Mouse (Mus musculus) CH12.LX (cell line): ENCODE measurements around the gene Myl12a. TPM values are rescaled to one million over a fixed set of nuclear protein-coding genes. Genes with fewer than 3 reads are reported as not detected.

Experiments
- DNase-seq: peaks from one replicate; pipeline ENCODE4 v3.0.0-alpha.2; 2013; ENCODE audit errors: extremely low read depth
- H3K27ac ChIP-seq: 2 replicates; pipeline ENCODE4 v1.5.1; 2012; ENCODE audit warnings: low read depth, mild to moderate bottlenecking, control low read depth, moderate library complexity; ENCODE audit not compliant: insufficient read depth
- H3K27me3 ChIP-seq: replicated peaks from 2 replicates; pipeline ENCODE3; 2012; ENCODE audit warnings: inconsistent platforms
- H3K36me3 ChIP-seq, 2 experiments: replicated peaks in 1 of 2; 2 replicates each; pipeline versions ENCODE3 to v1.6.1; 2012; ENCODE audit warnings: inconsistent platforms in 1 of 2, low read length in 1 of 2, mild to moderate bottlenecking in 1 of 2, mixed read lengths in 1 of 2, moderate library complexity in 1 of 2; ENCODE audit not compliant: control insufficient read depth in 1 of 2, insufficient read depth in 1 of 2
- H3K4me1 ChIP-seq, 2 experiments: 2 replicates each; pipeline ENCODE4 v1.6.1; 2012; ENCODE audit warnings: inconsistent platforms in 1 of 2, moderate library complexity in 1 of 2; ENCODE audit not compliant: insufficient read depth in 2 of 2, control insufficient read depth in 1 of 2
- H3K4me2 ChIP-seq: 2 replicates; pipeline ENCODE4 v1.6.1; 2012; ENCODE audit warnings: low read depth, mild to moderate bottlenecking, control low read depth; ENCODE audit not compliant: poor library complexity, insufficient read depth, severe bottlenecking
- H3K4me3 ChIP-seq, 3 experiments: fragments of 150-350 bp in 1 of 3; sonication (generic) in 1 of 3; replicated peaks in 1 of 3; 2 replicates each; pipeline versions ENCODE3 to v1.5.1; 2011 to 2012; ENCODE audit warnings: low read depth in 2 of 3, low read length in 2 of 3, mild to moderate bottlenecking in 2 of 3, moderate library complexity in 2 of 3, control low read depth in 1 of 3, improper control_type of control experiment in 1 of 3, inconsistent platforms in 1 of 3, mixed read lengths in 1 of 3; ENCODE audit not compliant: poor library complexity in 1 of 3
- H3K79me2 ChIP-seq: replicated peaks from 2 replicates; pipeline ENCODE4 v1.6.1; 2012; ENCODE audit warnings: mild to moderate bottlenecking, moderate library complexity; ENCODE audit not compliant: control insufficient read depth, poor library complexity, insufficient read depth, severe bottlenecking; ENCODE audit errors: extremely low read depth
- H3K9ac ChIP-seq: 2 replicates; pipeline ENCODE4 v1.6.1; 2012; ENCODE audit warnings: low read depth, mild to moderate bottlenecking, control low read depth, moderate library complexity; ENCODE audit not compliant: insufficient read depth
- H3K9me3 ChIP-seq: replicated peaks from 2 replicates; pipeline ENCODE3; 2012; ENCODE audit warnings: low read length, inconsistent platforms, mixed read lengths
- CHD1 ChIP-seq: IDR thresholded peaks from 2 replicates; pipeline ENCODE4 v1.6.1; 2012; ENCODE audit warnings: low read depth, low read length, improper control_type of control experiment, inconsistent platforms
- CHD2 ChIP-seq: IDR thresholded peaks from 2 replicates; pipeline ENCODE4 v1.6.1; 2011; ENCODE audit warnings: low read length, improper control_type of control experiment
- CTCF ChIP-seq, 2 experiments: IDR thresholded peaks in 1 of 2; conservative IDR thresholded peaks in 1 of 2; 2 replicates each; pipeline ENCODE4 v1.5.1; 2011 to 2012; ENCODE audit warnings: low read depth in 2 of 2, low read length in 2 of 2, improper control_type of control experiment in 1 of 2, inconsistent platforms in 1 of 2, mild to moderate bottlenecking in 1 of 2, moderate library complexity in 1 of 2
- IRF4 ChIP-seq: IDR thresholded peaks from 2 replicates; pipeline ENCODE4 v1.6.1; 2014; ENCODE audit warnings: low read depth, mild to moderate bottlenecking, inconsistent platforms, low read length, improper control_type of control experiment
- KAT2A ChIP-seq: IDR thresholded peaks from 2 replicates; pipeline ENCODE4 v1.6.1; 2012; ENCODE audit warnings: low read length, improper control_type of control experiment, inconsistent platforms; ENCODE audit not compliant: insufficient replicate concordance
- MAFK ChIP-seq: IDR thresholded peaks from 2 replicates; pipeline ENCODE4 v1.6.1; 2011; ENCODE audit warnings: low read length, improper control_type of control experiment; ENCODE audit not compliant: insufficient replicate concordance
- MAX ChIP-seq: IDR thresholded peaks from 2 replicates; pipeline ENCODE4 v1.6.1; 2011; ENCODE audit warnings: low read length, improper control_type of control experiment
- MAZ ChIP-seq: IDR thresholded peaks from 2 replicates; pipeline ENCODE4 v1.6.1; 2012; ENCODE audit warnings: low read depth, mild to moderate bottlenecking, inconsistent platforms, low read length, improper control_type of control experiment, moderate library complexity
- MYC ChIP-seq: IDR thresholded peaks from 2 replicates; pipeline ENCODE4 v1.6.1; 2011; ENCODE audit warnings: low read depth, mild to moderate bottlenecking, improper control_type of control experiment, low read length
- NELFE ChIP-seq: IDR thresholded peaks from 2 replicates; pipeline ENCODE4 v1.6.1; 2011; ENCODE audit warnings: low read depth, low read length, improper control_type of control experiment
- POLR2A ChIP-seq: IDR thresholded peaks from 2 replicates; pipeline ENCODE4 v1.6.1; 2011; ENCODE audit warnings: low read depth, mild to moderate bottlenecking, improper control_type of control experiment, low read length
- POLR2AphosphoS2 ChIP-seq: IDR thresholded peaks from 2 replicates; pipeline ENCODE4 v1.6.1; 2011; ENCODE audit warnings: low read depth, low read length, improper control_type of control experiment
- SMC3 ChIP-seq: IDR thresholded peaks from 2 replicates; pipeline ENCODE4 v1.6.1; 2011; ENCODE audit warnings: low read depth, low read length, improper control_type of control experiment
- ZMIZ1 ChIP-seq: IDR thresholded peaks from 2 replicates; pipeline ENCODE4 v1.6.1; 2012; ENCODE audit warnings: low read depth, mild to moderate bottlenecking, inconsistent platforms, low read length, improper control_type of control experiment
- dilution Hi-C: fragments of 300-500 bp; cut with MboI; formaldehyde crosslinking; loops from 2 replicates; pipeline ENCODE4 v1.14.3; 2020; ENCODE audit warnings: low sequenced_read_pairs; ENCODE audit not compliant: extremely low pct_unique_long_range_greater_than_20kb, extremely low pct_ligation_motif_present
- in situ Hi-C: fragments of 300-500 bp; cut with MboI; formaldehyde crosslinking; loops from 3 replicates; pipeline ENCODE4 v1.14.3; 2019; ENCODE audit warnings: low sequenced_read_pairs, low pct_ligation_motif_present, low pct_unique_long_range_greater_than_20kb, mixed read lengths
- polyA plus RNA-seq: library from polyadenylated mRNA; unstranded; fragments of >175 nt; gene quantifications from 2 replicates; pipeline ENCODE4 v1.2.1, GENCODE M21; 2012; ENCODE audit warnings: low read depth; ENCODE audit not compliant: insufficient read length
- total RNA-seq, 2 experiments: library from RNA; depleted of rRNA; stranded (reverse); fragments of 300-350 nt in 1 of 2; fragments of >200 nt in 1 of 2; gene quantifications; 2 replicates each; pipeline ENCODE4 v1.2.3; 2012 to 2014

The Myl12a gene
- total and polyA plus RNA-seq, 3 experiments = 163 to 285 (median 246) TPM

DNA sequence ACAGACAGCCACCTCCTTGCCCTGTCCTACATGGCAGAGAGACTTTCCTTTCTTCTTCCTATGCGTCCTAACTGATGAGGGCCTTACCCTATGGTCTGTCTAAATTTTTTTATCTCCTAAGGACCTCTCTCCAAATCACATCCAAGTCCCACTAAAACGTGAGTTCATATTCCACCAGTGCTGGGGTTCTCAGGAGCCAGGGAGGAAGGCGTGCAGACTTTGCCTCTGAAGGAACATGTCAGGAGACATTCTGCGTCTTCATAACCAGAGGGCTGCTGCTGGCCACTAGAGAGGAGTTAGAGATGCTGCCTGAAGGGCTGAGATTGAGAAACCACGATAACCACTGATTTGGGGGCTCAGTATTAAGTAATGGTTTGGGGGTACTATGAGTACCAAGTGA, 4.3 kb upstream of the Myl12a start:
- H3K79me2 ChIP-seq = 0 out of 2 replicates have a peak, but pooled peaks cover under 1% of the 10 kb centered on the region
- no peaks in the 10 kb centered on the region for H3K27me3 ChIP-seq
- H3K27ac ChIP-seq = no peak overlapping the region
- peaks cover 4 to 17% of the 10 kb centered on the region in 2 experiments for H3K4me1 ChIP-seq
- in situ Hi-C loops (no loop called here), dilution Hi-C loops (no loop called here)
- no peaks in the 10 kb centered on the region for H3K9me3 ChIP-seq
- TF ChIP-seq MAZ (no peak), IRF4 (no peak), KAT2A (no peak), ZMIZ1 (no peak), CHD1 (no peak), POLR2AphosphoS2 (no peak), SMC3 (no peak)
- H3K9ac ChIP-seq = no peak overlapping the region
- DNase-seq = no peak
- H3K36me3 ChIP-seq = no peaks in the 10 kb centered on the region
- no peak overlapping the region for H3K4me2 ChIP-seq
- no peak overlapping the region for H3K4me3 ChIP-seq

DNA sequence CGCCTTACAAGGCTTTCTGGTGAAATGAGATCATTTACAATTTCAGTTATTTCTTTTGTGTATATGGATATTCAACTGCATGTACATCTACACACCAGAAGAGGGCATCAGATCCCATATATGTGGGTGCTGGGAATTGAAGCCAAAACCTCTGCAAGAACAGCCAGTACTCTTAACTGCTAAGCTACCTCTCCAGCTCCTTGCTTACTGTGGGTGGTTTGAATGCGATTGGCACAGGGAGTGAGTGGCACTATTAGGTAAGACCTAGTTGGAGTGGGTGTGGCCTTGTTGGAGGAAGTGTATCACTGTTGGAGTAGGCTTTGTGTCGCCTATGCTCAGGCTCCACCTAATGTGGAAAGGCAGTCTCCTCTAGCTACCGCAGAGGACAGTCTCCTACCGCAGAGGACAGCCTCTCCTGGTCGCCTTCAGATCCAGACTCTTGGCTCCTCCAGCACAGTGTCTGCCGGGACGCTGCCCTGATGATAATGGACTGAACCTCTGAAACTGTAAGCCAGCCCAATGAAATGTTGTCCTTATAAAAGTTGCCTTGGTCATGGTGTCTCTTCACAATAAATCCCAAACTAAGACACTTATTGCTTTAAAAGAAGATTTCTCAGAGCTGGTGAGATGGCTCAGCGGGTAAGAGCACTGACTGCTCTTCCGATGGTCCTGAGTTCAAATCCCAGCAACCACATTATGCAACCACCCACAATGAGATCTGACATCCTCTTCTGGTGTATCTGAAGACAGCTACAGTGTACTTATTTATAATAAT, 1.7 kb upstream of the Myl12a start:
- in situ Hi-C loops = no loop called here
- Histone ChIP-seq H3K27ac (no peak overlapping the region), H3K9me3 (no peaks in the 10 kb centered on the region), H3K79me2 (peaks cover 24% of the 10 kb centered on the region)
- TF ChIP-seq CTCF (conservative IDR thresholded peaks at IDR 0.05 in 1 of 2, IDR thresholded peaks at IDR 0.05 in 1 of 2; ENCODE audit: low read depth in 2 of 2, low read length in 2 of 2) (peak in 1 of 2 experiments; percentile 36; a peak in 2 of 4 replicates), IRF4 (no peak)
- TF ChIP-seq, all 38 proteins: peak for 1
- H3K4me3 ChIP-seq = no peak overlapping the region
- H3K4me1 ChIP-seq = peaks cover 4 to 28% of the 10 kb centered on the region in 2 experiments
- no peak for DNase-seq
- dilution Hi-C loops = no loop called here
- peaks cover 0 to 2% of the 10 kb centered on the region in 2 experiments for H3K36me3 ChIP-seq
- no peak overlapping the region for H3K9ac ChIP-seq
- H3K27me3 ChIP-seq = no peaks in the 10 kb centered on the region
- no peak overlapping the region for H3K4me2 ChIP-seq

DNA sequence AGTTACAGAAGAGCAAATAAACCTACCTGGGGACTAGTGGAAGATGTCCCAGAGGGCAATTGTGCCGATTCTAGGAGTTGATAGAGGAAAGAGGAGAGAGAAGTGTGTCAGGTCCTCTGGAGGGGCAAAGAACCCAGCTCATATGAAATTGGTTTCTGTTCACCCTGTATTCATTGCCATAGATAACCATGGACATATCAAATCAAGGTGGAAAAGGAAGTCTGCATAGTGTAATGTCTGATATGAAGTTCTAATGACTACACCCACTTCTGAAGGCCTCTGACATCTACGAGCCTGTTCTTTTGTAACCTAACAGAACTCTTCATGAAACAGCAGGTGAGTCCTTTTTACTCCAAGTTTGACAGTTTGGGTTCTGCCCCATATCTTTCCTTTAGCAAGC, 1.0 kb upstream of the Myl12a start:
- in situ Hi-C loops (no loop called here), dilution Hi-C loops (no loop called here)
- Histone ChIP-seq H3K27ac (no peak overlapping the region), H3K4me1 (peaks cover 4 to 34% of the 10 kb centered on the region in 2 experiments), H3K79me2 (peaks cover 28% of the 10 kb centered on the region), H3K27me3 (no peaks in the 10 kb centered on the region), H3K9ac (no peak overlapping the region), H3K9me3 (no peaks in the 10 kb centered on the region), H3K36me3 (peaks cover 0 to 6% of the 10 kb centered on the region in 2 experiments), H3K4me2 (no peak overlapping the region), H3K4me3 (no peak overlapping the region)
- no peak for TF ChIP-seq POLR2AphosphoS2
- TF ChIP-seq MAX = no peak
- TF ChIP-seq CTCF (conservative IDR thresholded peaks at IDR 0.05 in 1 of 2, IDR thresholded peaks at IDR 0.05 in 1 of 2; ENCODE audit: low read depth in 2 of 2, low read length in 2 of 2) = no peak
- TF ChIP-seq MAZ = no peak
- no peak for TF ChIP-seq CHD1
- TF ChIP-seq CHD2 = no peak
- no peak for TF ChIP-seq MYC
- no peak for TF ChIP-seq POLR2A
- TF ChIP-seq NELFE = no peak
- TF ChIP-seq MAFK = no peak
- DNase-seq = no peak
